Comparison of ENCODE assay signal across 10 mouse cellular contexts in genomic region chr10:60077736-60078560, GRCm38 (mm10). TPM values are rescaled to one million over a fixed set of nuclear protein-coding genes. Genes with fewer than 3 reads are reported as not detected.
DNase-seq lines count a peak whose midpoint lies in the region; ATAC-seq lines count a peak whose summit lies in the region.
"Had no signal": no experiment of that assay in that cellular context is flagged by ENCODE, and none has a peak within 500 bp of the region (broad histone marks: within the 10 kb centered on the region; RNA-seq: fewer than 3 reads in every experiment).

No protein-coding gene starts in this region.

- no peaks in the 10 kb centered on the region for H3K9me3 ChIP-seq in heart, embryonic 10.5 days
- H3K9me3 ChIP-seq in lung, embryonic 15.5 days, result no peaks in the 10 kb centered on the region
- no peaks in the 10 kb centered on the region for H3K9me3 ChIP-seq in liver, embryonic 15.5 days (replicated peaks)

- H3K4me3 ChIP-seq in heart, embryonic 10.5 days, result no peak overlapping the region; the same call in 1 of the 2 replicates
- no peak overlapping the region for H3K4me3 ChIP-seq in lung, embryonic 15.5 days
- H3K4me3 ChIP-seq in liver, embryonic 15.5 days (replicated peaks), result peak overlapping the region; percentile 32

- no peaks in the 10 kb centered on the region for H3K36me3 ChIP-seq in heart, embryonic 10.5 days
- no peaks in the 10 kb centered on the region for H3K36me3 ChIP-seq in lung, embryonic 15.5 days
- H3K36me3 ChIP-seq in liver, embryonic 15.5 days (replicated peaks), result no peaks in the 10 kb centered on the region

- no peak overlapping the region for H3K9ac ChIP-seq in lung, embryonic 15.5 days
- H3K9ac ChIP-seq in liver, embryonic 15.5 days, result peak overlapping the region; percentile 9; the same call in 1 of the 2 replicates

- 56% methylated on average over 18 of the region's 18 CpGs for WGBS in heart, embryonic 10.5 days
- WGBS in lung, embryonic 15.5 days, result 43% methylated on average over 18 of the region's 18 CpGs
- WGBS in liver, embryonic 15.5 days (ENCODE audit: insufficient replicate concordance), result 26% methylated on average over 18 of the region's 18 CpGs

- H3K4me2 ChIP-seq in lung, embryonic 15.5 days, result 0 out of 2 replicates have a peak overlapping the region, but pooled peaks have one; percentile 1
- peak overlapping the region; percentile 74 for H3K4me2 ChIP-seq in liver, embryonic 15.5 days

- peaks cover 61% of the 10 kb centered on the region for H3K27me3 ChIP-seq in heart, embryonic 10.5 days (ENCODE audit: insufficient read depth, poor library complexity, severe bottlenecking)
- H3K27me3 ChIP-seq in lung, embryonic 15.5 days, result no peaks in the 10 kb centered on the region
- H3K27me3 ChIP-seq in liver, embryonic 15.5 days, result no peaks in the 10 kb centered on the region
- H3K27me3 ChIP-seq: CH12.LX had no signal

- ATAC-seq in lung, embryonic 15.5 days (ENCODE audit: borderline replicate concordance, extremely low read depth, low FRiP score, low TSS enrichment), result peak; percentile 53; the same call in 1 of the 2 replicates
- ATAC-seq in liver, embryonic 15.5 days (ENCODE audit: insufficient read depth), result peak; percentile 86

- no peak for DNase-seq in heart, embryonic 10.5 days (ENCODE audit: low spot score)
- DNase-seq in heart, adult 8-10 months (ENCODE audit: low spot score), result no peak
- no peak for DNase-seq in lung, postnatal 14 days
- DNase-seq in c-Kit-positive CD71-positive TER-119-negative erythroid progenitor cells, embryonic 14.5 days (ENCODE audit: low read depth), result peak; percentile 55
- no peak for DNase-seq in B cell, adult 2 months
- no peak for DNase-seq in left cerebral cortex, adult 18-20 months (ENCODE audit: low spot score in 2 of 2)

- H3K4me1 ChIP-seq in heart, embryonic 10.5 days, result peaks cover 49% of the 10 kb centered on the region
- peaks cover 45% of the 10 kb centered on the region for H3K4me1 ChIP-seq in lung, embryonic 15.5 days
- peaks cover 74% of the 10 kb centered on the region for H3K4me1 ChIP-seq in liver, embryonic 15.5 days (replicated peaks)

- H3K27ac ChIP-seq in heart, embryonic 10.5 days, result peak overlapping the region; percentile 19; the same call in 1 of the 2 replicates
- H3K27ac ChIP-seq in lung, embryonic 15.5 days, result 0 out of 2 replicates have a peak overlapping the region, but pooled peaks have one; percentile 15
- peak overlapping the region; percentile 88 for H3K27ac ChIP-seq in liver, embryonic 15.5 days (replicated peaks)

RNA-seq across cellular contexts. Expression of gene Spock2, which starts 28.1 kb away (rescaled TPM):
- 0.65 and 0.85 TPM in 2 replicates for polyA plus RNA-seq in heart, embryonic 10.5 days (2016; fragmentation: Nextera tagmentation; extraction: Ambion mirVana)
- 10 to 100 TPM; 12.2 to 24.8 (median 14.4) TPM for total RNA-seq in heart, adult 8-10 months (2022)
- polyA plus RNA-seq in lung, embryonic 15.5 days (2015; fragmentation: Nextera tagmentation; extraction: Ambion mirVana), result 2.2 and 4.4 TPM in 2 replicates
- 0.09 and 0.10 TPM in 2 replicates for polyA plus RNA-seq in liver, embryonic 15.5 days (2015; fragmentation: Nextera tagmentation; extraction: Ambion mirVana)
- 100 to 1,000 TPM; 536 to 539 TPM for total RNA-seq in left cerebral cortex, adult 18-20 months (2021)
- total RNA-seq: granulocyte monocyte progenitor cell, adult 5-6 weeks had no signal

Comparison
In these comparisons a context has a peak if more than half of its experiments do, and no peak if none do; other contexts are left out.
1. H3K27ac ChIP-seq: peak in every context shown above with its lines; median percentile 88 in liver, embryonic 15.5 days; 19 in heart, embryonic 10.5 days; 15 in lung, embryonic 15.5 days.